Mouse (Mus musculus): ENCODE measurements around the gene Exosc7.

The Exosc7 gene

GRCm38 (mm10) chr9:123123571-123124412 lies 10.8 kb downstream of the Exosc7 start:
- no peak for TF ChIP-seq GATA4 (IDR thresholded peaks at IDR 0.05; ENCODE audit: insufficient replicate concordance, low read length)

- TF ChIP-seq GATA4 (IDR thresholded peaks at IDR 0.05; ENCODE audit: insufficient replicate concordance, low read length) = no peak
Observed at GRCm38 (mm10) chr9:123124413-123124981, 11.5 kb downstream of the Exosc7 start.

GRCm38 (mm10) chr9:123127663-123128062 lies 14.6 kb downstream of the Exosc7 start:
- no peak for TF ChIP-seq GATA4 (IDR thresholded peaks at IDR 0.05; ENCODE audit: insufficient replicate concordance, low read length)

- no peak for TF ChIP-seq GATA4 (IDR thresholded peaks at IDR 0.05; ENCODE audit: insufficient replicate concordance, low read length)
Observed at GRCm38 (mm10) chr9:123132994-123133393, 20.0 kb downstream of the Exosc7 start.

GRCm38 (mm10) chr9:123136953-123137682 lies 24.1 kb downstream of the Exosc7 start:
- no peak for TF ChIP-seq GATA4 (IDR thresholded peaks at IDR 0.05; ENCODE audit: insufficient replicate concordance, low read length)

- peak; percentile 17; the same call in 1 of the 2 replicates for TF ChIP-seq GATA4 (IDR thresholded peaks at IDR 0.05; ENCODE audit: insufficient replicate concordance, low read length)
Observed at GRCm38 (mm10) chr9:123138891-123139474, 26.0 kb downstream of the Exosc7 start.

GRCm38 (mm10) chr9:123139887-123140614 lies 27.0 kb downstream of the Exosc7 start:
- no peak for TF ChIP-seq GATA4 (IDR thresholded peaks at IDR 0.05; ENCODE audit: insufficient replicate concordance, low read length)

- no peak for TF ChIP-seq GATA4 (IDR thresholded peaks at IDR 0.05; ENCODE audit: insufficient replicate concordance, low read length)
Observed at GRCm38 (mm10) chr9:123148430-123148829, 35.4 kb downstream of the Exosc7 start.

GRCm38 (mm10) chr9:123150241-123151020 lies 37.4 kb downstream of the Exosc7 start, which contains the start of gene Clec3b:
Clec3b (plus strand) TSS chr9:123150946.
- no peak for TF ChIP-seq GATA4 (IDR thresholded peaks at IDR 0.05; ENCODE audit: insufficient replicate concordance, low read length)

- TF ChIP-seq GATA4 (IDR thresholded peaks at IDR 0.05; ENCODE audit: insufficient replicate concordance, low read length) = no peak
Observed at GRCm38 (mm10) chr9:123151561-123151960, 38.5 kb downstream of the Exosc7 start.

- TF ChIP-seq GATA4 (IDR thresholded peaks at IDR 0.05; ENCODE audit: insufficient replicate concordance, low read length) = no peak
Observed at GRCm38 (mm10) chr9:123152026-123152425, 39.0 kb downstream of the Exosc7 start.

- no peak for TF ChIP-seq GATA4 (IDR thresholded peaks at IDR 0.05; ENCODE audit: insufficient replicate concordance, low read length)
Observed at GRCm38 (mm10) chr9:123153121-123153520, 40.1 kb downstream of the Exosc7 start.

- no peak for TF ChIP-seq GATA4 (IDR thresholded peaks at IDR 0.05; ENCODE audit: insufficient replicate concordance, low read length)
Observed at GRCm38 (mm10) chr9:123156910-123157361, 43.9 kb downstream of the Exosc7 start.

- TF ChIP-seq GATA4 (IDR thresholded peaks at IDR 0.05; ENCODE audit: insufficient replicate concordance, low read length) = no peak
Observed at GRCm38 (mm10) chr9:123157699-123158098, 44.7 kb downstream of the Exosc7 start.

Data from liver, adult (tissue).